In genomic region chr11:22799987-22800424, GRCm38 (mm10) we compare ENCODE assay signal across 9 mouse cellular contexts.
A peak's percentile ranks its signal among the peaks of the same experiment; 100 is the strongest.
DNase-seq lines count a peak whose midpoint lies in the region; ATAC-seq and TF ChIP-seq lines count a peak whose summit lies in the region.
"Had no signal": no experiment of that assay in that cellular context is flagged by ENCODE, and none has a peak within 500 bp of the region (broad histone marks: within the 10 kb centered on the region; RNA-seq: fewer than 3 reads in every experiment).

No protein-coding gene starts in this region.

- no peaks in the 10 kb centered on the region for H3K36me3 ChIP-seq in hindbrain, postnatal 0 days (ENCODE audit: insufficient read depth, low read length)
- H3K36me3 ChIP-seq in liver, postnatal 0 days (replicated peaks; ENCODE audit: insufficient read depth, low read length) = no peaks in the 10 kb centered on the region

- H3K4me1 ChIP-seq in hindbrain, postnatal 0 days (ENCODE audit: insufficient read depth, low read length) = no peaks in the 10 kb centered on the region
- H3K4me1 ChIP-seq in liver, postnatal 0 days (ENCODE audit: insufficient read depth) = peaks cover 12% of the 10 kb centered on the region
- H3K4me1 ChIP-seq in cerebellum, adult 2 months (ENCODE audit: control insufficient read depth, insufficient read depth, low read length) = no peaks in the 10 kb centered on the region; the same call in 1 of the 2 replicates

- no peaks in the 10 kb centered on the region for H3K27me3 ChIP-seq in hindbrain, postnatal 0 days (ENCODE audit: insufficient read depth, low read length)
- H3K27me3 ChIP-seq in liver, postnatal 0 days (ENCODE audit: insufficient read depth, low read length) = no peaks in the 10 kb centered on the region
- H3K27me3 ChIP-seq in cerebellum, adult 2 months (ENCODE audit: control insufficient read depth, insufficient read depth, low read length) = no peaks in the 10 kb centered on the region; the same call in 1 of the 2 replicates
- H3K27me3 ChIP-seq: CH12.LX had no signal

- peak overlapping the region; percentile 18; the same call in 1 of the 2 replicates for H3K4me2 ChIP-seq in hindbrain, postnatal 0 days (ENCODE audit: low read depth, low read length)
- no peak overlapping the region; the same call in 1 of the 2 replicates for H3K4me2 ChIP-seq in liver, postnatal 0 days (ENCODE audit: low read depth, low read length)

- TF ChIP-seq POLR2A in brain, embryonic 14.5 days (IDR thresholded peaks at IDR 0.05; ENCODE audit: borderline replicate concordance, extremely low read depth, insufficient read depth, insufficient read length, poor library complexity, severe bottlenecking) = no peak
- TF ChIP-seq POLR2A in cerebellum, adult 2 months (IDR thresholded peaks at IDR 0.05; ENCODE audit: borderline replicate concordance, insufficient read depth, low read length) = no peak

- H3K9me3 ChIP-seq in hindbrain, postnatal 0 days (ENCODE audit: low read length) = no peaks in the 10 kb centered on the region
- H3K9me3 ChIP-seq in liver, postnatal 0 days (ENCODE audit: low read length) = no peaks in the 10 kb centered on the region

- TF ChIP-seq EP300 in liver, postnatal 0 days (IDR thresholded peaks at IDR 0.05; ENCODE audit: low read depth) = no peak

- WGBS in hindbrain, postnatal 0 days = 28% methylated on average over 9 of the region's 9 CpGs
- WGBS in liver, postnatal 0 days (ENCODE audit: insufficient replicate concordance) = 27% methylated on average over 9 of the region's 9 CpGs
- 27% methylated on average over 9 of the region's 9 CpGs for WGBS in cerebellum, adult 2 months

- no peak overlapping the region for H3K4me3 ChIP-seq in hindbrain, postnatal 0 days (ENCODE audit: low read length)
- H3K4me3 ChIP-seq in liver, postnatal 0 days (ENCODE audit: low read depth, low read length) = no peak overlapping the region
- no peak overlapping the region for H3K4me3 ChIP-seq in cerebellum, adult 2 months (replicated peaks; ENCODE audit: insufficient read depth, low read depth, low read length)

- no peak overlapping the region for H3K9ac ChIP-seq in hindbrain, postnatal 0 days (replicated peaks; ENCODE audit: low read length)
- H3K9ac ChIP-seq in liver, postnatal 0 days (replicated peaks) = no peak overlapping the region

- peak; percentile 25 for DNase-seq in gastrocnemius, postnatal 10 days
- no peak for DNase-seq in gastrocnemius, postnatal 25 days
- peak; percentile 58 for DNase-seq in brain, embryonic 14.5 days (ENCODE audit: low read depth)
- DNase-seq in hindbrain, postnatal 0 days (ENCODE audit: low spot score) = peak; percentile 31
- DNase-seq in liver, postnatal 0 days = no peak
- DNase-seq in cerebellum, adult 2 months = no peak
- DNase-seq in cerebellum, postnatal 25 days = no peak
- DNase-seq in frontal cortex, postnatal 14 days (ENCODE audit: low spot score in 2 of 2) = no peak

- TF ChIP-seq CTCF in brain, embryonic 14.5 days (IDR thresholded peaks at IDR 0.05; ENCODE audit: borderline replicate concordance, extremely low read depth, insufficient read depth, insufficient read length) = no peak
- TF ChIP-seq CTCF in hindbrain, postnatal 0 days (IDR thresholded peaks at IDR 0.05; ENCODE audit: low read depth) = no peak
- no peak for TF ChIP-seq CTCF in liver, postnatal 0 days (IDR thresholded peaks at IDR 0.05; ENCODE audit: low read depth)
- TF ChIP-seq CTCF in cerebellum, adult 2 months (IDR thresholded peaks at IDR 0.05; ENCODE audit: borderline replicate concordance, insufficient read depth, low read depth, low read length) = no peak

- peak; percentile 58; the same call in 1 of the 2 replicates for ATAC-seq in hindbrain, postnatal 0 days
- peak; percentile 23; the same call in 1 of the 2 replicates for ATAC-seq in liver, postnatal 0 days

- H3K27ac ChIP-seq in hindbrain, postnatal 0 days = no peak overlapping the region
- H3K27ac ChIP-seq in liver, postnatal 0 days (ENCODE audit: low read depth) = 0 out of 2 replicates have a peak overlapping the region, but pooled peaks have one; percentile 8
- H3K27ac ChIP-seq in cerebellum, adult 2 months (ENCODE audit: insufficient read depth, low read length) = no peak overlapping the region

Comparison
In these comparisons a context has a peak if more than half of its experiments do, and no peak if none do; other contexts are left out.
1. DNase-seq: peak in gastrocnemius, postnatal 10 days (single experiment), brain, embryonic 14.5 days (single experiment) and hindbrain, postnatal 0 days (single experiment); none in gastrocnemius, postnatal 25 days (single experiment), liver, postnatal 0 days (single experiment), cerebellum, adult 2 months (0 of 2), cerebellum, postnatal 25 days (0 of 2) and frontal cortex, postnatal 14 days (0 of 2).